Mouse (Mus musculus): ENCODE data around the gene Cstad.

DNA sequence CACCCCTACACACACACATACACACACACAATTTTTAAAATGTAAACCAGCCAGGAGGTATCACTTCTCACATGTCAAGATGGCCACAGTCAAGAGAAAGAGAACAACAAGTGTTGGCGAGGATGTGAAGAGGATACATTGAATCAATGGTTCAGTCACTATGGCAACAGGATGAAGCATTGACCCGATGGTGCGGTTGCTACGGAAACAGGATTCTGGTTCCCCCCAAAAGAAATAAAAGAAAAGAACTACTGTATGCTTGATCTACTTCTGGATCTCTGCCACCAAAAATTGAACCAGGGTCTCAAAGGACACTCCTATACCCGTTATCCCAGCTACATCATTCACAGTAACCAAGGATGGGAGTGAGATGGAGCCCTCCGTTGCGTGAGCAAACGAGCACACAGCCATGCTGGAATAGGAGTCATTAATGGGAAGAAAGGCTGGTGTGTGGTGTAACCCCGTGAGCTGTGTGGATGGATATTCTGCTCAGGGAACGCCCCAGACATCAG lies 13.9 kb downstream of the Cstad start:
- no peak for TF ChIP-seq ZNF384 (IDR thresholded peaks at IDR 0.05; ENCODE audit: low read depth, low read length)
- no peak for TF ChIP-seq ZC3H11A (IDR thresholded peaks at IDR 0.05; ENCODE audit: borderline replicate concordance, low read depth, low read length)
- TF ChIP-seq MAFK (IDR thresholded peaks at IDR 0.05; ENCODE audit: insufficient read depth, low read depth, low read length): no peak
- TF ChIP-seq HCFC1 (IDR thresholded peaks at IDR 0.05; ENCODE audit: borderline replicate concordance, insufficient read depth, low read length): no peak

All from ES-E14 (cell line).